ENCODE assay signal across 8 mouse cellular contexts in the genomic region with DNA sequence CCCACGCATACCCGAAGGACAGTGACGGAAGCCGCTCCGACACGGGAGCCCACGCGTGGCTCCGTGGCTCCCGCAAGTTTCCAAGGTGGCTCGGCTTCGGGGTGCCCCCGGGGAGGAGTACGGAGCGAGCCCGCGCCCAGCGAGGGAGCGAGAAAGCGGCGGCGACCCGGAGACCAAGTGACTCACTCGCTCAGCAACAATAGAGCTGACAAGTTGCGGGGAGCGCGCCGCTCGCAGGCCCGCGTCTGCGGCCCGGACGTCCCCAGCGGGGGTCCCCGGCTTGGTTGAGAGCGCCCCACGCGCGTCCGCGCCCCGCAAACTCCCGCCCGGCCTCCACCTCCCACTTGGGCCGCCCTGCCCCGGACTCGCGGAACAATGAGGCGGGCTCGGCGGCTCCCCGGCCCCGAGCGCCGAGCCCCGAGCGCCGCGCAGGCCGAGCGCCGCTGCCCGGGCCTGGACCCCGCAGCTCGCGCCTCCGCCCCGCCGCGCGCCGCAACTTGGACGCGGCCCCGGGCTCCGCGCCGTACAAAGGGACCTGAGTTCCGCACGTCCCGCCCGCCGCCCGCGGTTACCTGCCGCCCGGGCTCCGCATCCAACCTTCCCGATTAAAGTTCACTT. TPM values are rescaled to one million over a fixed set of nuclear protein-coding genes. Genes with fewer than 3 reads are reported as not detected.
DNase-seq lines count a peak whose midpoint lies in the region; ATAC-seq and TF ChIP-seq lines count a peak whose summit lies in the region.

No protein-coding gene starts in this region.

- no peak for TF ChIP-seq CTCF in layer of hippocampus, adult 2 months (conservative IDR thresholded peaks at IDR 0.05)
- TF ChIP-seq CTCF in lung, embryonic 14.5 days (IDR thresholded peaks at IDR 0.05; ENCODE audit: low read depth) = no peak

- H3K27me3 ChIP-seq in forebrain, embryonic 14.5 days (replicated peaks; ENCODE audit: control insufficient read depth, insufficient read depth, low read length) = no peaks in the 10 kb centered on the region
- no peaks in the 10 kb centered on the region for H3K27me3 ChIP-seq in lung, embryonic 14.5 days (ENCODE audit: insufficient read depth, low read length)
- H3K27me3 ChIP-seq in neural tube, embryonic 15.5 days (replicated peaks) = no peaks in the 10 kb centered on the region

- peak overlapping the region; percentile 94 for H3K4me3 ChIP-seq in forebrain, embryonic 14.5 days (ENCODE audit: low read depth, low read length)
- peak overlapping the region; percentile 95 for H3K4me3 ChIP-seq in layer of hippocampus, adult 2 months
- H3K4me3 ChIP-seq in lung, embryonic 14.5 days (ENCODE audit: low read depth, low read length) = peak overlapping the region; percentile 96
- peak overlapping the region; percentile 97 for H3K4me3 ChIP-seq in neural tube, embryonic 15.5 days (replicated peaks)

- peak overlapping the region; percentile 81 for H3K4me2 ChIP-seq in forebrain, embryonic 14.5 days (ENCODE audit: low read length)
- peak overlapping the region; percentile 83 for H3K4me2 ChIP-seq in lung, embryonic 14.5 days
- H3K4me2 ChIP-seq in neural tube, embryonic 15.5 days = peak overlapping the region; percentile 80

- DNase-seq in ES-CJ7 (ENCODE audit: low read depth, low spot score) = peak; percentile 51
- peak; percentile 71 for DNase-seq in cerebellum, adult 11-12 months
- peak; percentile 73 for DNase-seq in forebrain, embryonic 14.5 days (ENCODE audit: low spot score)
- peak; percentile 59 to 73 for DNase-seq in heart, postnatal 14 days
- peak; percentile 11 to 25 for DNase-seq in layer of hippocampus, adult 2 months (ENCODE audit: low spot score in 2 of 2)
- DNase-seq in lung, embryonic 14.5 days = peak; percentile 76
- DNase-seq in testis, postnatal 14 days (ENCODE audit: low spot score) = peak; percentile 76

- WGBS in forebrain, embryonic 14.5 days = under 1% methylated on average over 67 of the region's 90 CpGs
- WGBS in lung, embryonic 14.5 days = under 1% methylated on average over 89 of the region's 90 CpGs
- WGBS in neural tube, embryonic 15.5 days = 0% methylated on average over 88 of the region's 90 CpGs

- peaks cover 17% of the 10 kb centered on the region for H3K4me1 ChIP-seq in forebrain, embryonic 14.5 days (ENCODE audit: control insufficient read depth, insufficient read depth, low read length)
- 0 out of 2 replicates have a peak, but pooled peaks cover 3% of the 10 kb centered on the region for H3K4me1 ChIP-seq in lung, embryonic 14.5 days (ENCODE audit: insufficient read depth)
- H3K4me1 ChIP-seq in neural tube, embryonic 15.5 days = peaks cover 15% of the 10 kb centered on the region

- H3K27ac ChIP-seq in forebrain, embryonic 14.5 days (ENCODE audit: low read depth, low read length) = peak overlapping the region; percentile 96
- H3K27ac ChIP-seq in layer of hippocampus, adult 2 months = peak overlapping the region; percentile 97
- H3K27ac ChIP-seq in lung, embryonic 14.5 days (ENCODE audit: low read depth) = peak overlapping the region; percentile 98
- H3K27ac ChIP-seq in neural tube, embryonic 15.5 days (replicated peaks) = peak overlapping the region; percentile 96

- ATAC-seq in forebrain, embryonic 14.5 days = peak; percentile 77
- ATAC-seq in lung, embryonic 14.5 days (ENCODE audit: insufficient read depth) = peak; percentile 66
- ATAC-seq in neural tube, embryonic 15.5 days (ENCODE audit: low FRiP score) = peak; percentile 74

- H3K36me3 ChIP-seq in forebrain, embryonic 14.5 days (ENCODE audit: control insufficient read depth, insufficient read depth, low read length) = peaks cover 15% of the 10 kb centered on the region; the same call in 1 of the 2 replicates
- peaks cover 13% of the 10 kb centered on the region; the same call in 1 of the 2 replicates for H3K36me3 ChIP-seq in lung, embryonic 14.5 days (ENCODE audit: insufficient read depth)
- H3K36me3 ChIP-seq in neural tube, embryonic 15.5 days = no peaks in the 10 kb centered on the region

- H3K9me3 ChIP-seq in forebrain, embryonic 14.5 days (replicated peaks; ENCODE audit: control insufficient read depth, low read length) = no peaks in the 10 kb centered on the region
- no peaks in the 10 kb centered on the region for H3K9me3 ChIP-seq in lung, embryonic 14.5 days (ENCODE audit: low read depth, low read length)
- no peaks in the 10 kb centered on the region for H3K9me3 ChIP-seq in neural tube, embryonic 15.5 days (replicated peaks)

- intact Hi-C loops in heart, postnatal 14 days (cut with DNase I) = loop anchor here (1.0 to 5.0 kb wide), 5 partner anchors 22 to 279 kb away; no protein-coding TSS in a partner anchor

- H3K9ac ChIP-seq in forebrain, embryonic 14.5 days (ENCODE audit: low read length) = peak overlapping the region; percentile 99
- peak overlapping the region; percentile 100 for H3K9ac ChIP-seq in lung, embryonic 14.5 days
- peak overlapping the region; percentile 96 for H3K9ac ChIP-seq in neural tube, embryonic 15.5 days (replicated peaks)

RNA-seq across cellular contexts. Expression of a gene that starts 0.6 kb away (rescaled TPM):
- polyA plus RNA-seq in forebrain, embryonic 14.5 days (2014; fragmentation: Nextera tagmentation; extraction: Ambion mirVana) = 62.0 and 68.1 TPM in 2 replicates
- total RNA-seq in heart, postnatal 14 days (2021) = 10 to 100 TPM; 50.5 to 54.0 TPM
- total RNA-seq in layer of hippocampus, adult 2 months (2021) = 10 to 100 TPM; 51.3 to 62.7 TPM
- 103 and 108 TPM in 2 replicates for polyA plus RNA-seq in lung, embryonic 14.5 days (2014; fragmentation: Nextera tagmentation; extraction: Ambion mirVana)
- 53.7 and 57.2 TPM in 2 replicates for polyA plus RNA-seq in neural tube, embryonic 15.5 days (2015; fragmentation: Nextera tagmentation; extraction: Ambion mirVana)

Comparison
In these comparisons a context has a peak if more than half of its experiments do, and no peak if none do; other contexts are left out.
1. Peak in every context shown above with its lines: DNase-seq, ATAC-seq, H3K4me3 ChIP-seq and H3K27ac ChIP-seq.
2. DNase-seq: peak in every context shown above with its lines; median percentile 76 in lung, embryonic 14.5 days; 76 in testis, postnatal 14 days; 73 in forebrain, embryonic 14.5 days; 71 in cerebellum, adult 11-12 months; 66 in heart, postnatal 14 days; 51 in ES-CJ7; 18 in layer of hippocampus, adult 2 months.